Mouse (Mus musculus) gastrocnemius, adult 8-10 months (tissue): ENCODE measurements at regions not wholly inside any gene's neighbourhood (a gene's known extent, or its start where the extent isn't known, plus 50 kb on each side); places are given as distances from the start of the nearest gene placed in this dataset.

Experiments
- DNase-seq, 2 experiments: peaks; one replicate each; pipeline ENCODE4 v3.0.0; 2022; ENCODE audit warnings: low spot score in 2 of 2

- DNase-seq = no peak
Observed at GRCm38 (mm10) chr14:102477162-102477561, 505.3 kb downstream of the Kctd12 start.

GRCm38 (mm10) chr14:102469326-102469725 lies 513.1 kb downstream of the Kctd12 start:
- no peak for DNase-seq

GRCm38 (mm10) chr14:102461001-102461400 lies 521.4 kb downstream of the Kctd12 start:
- DNase-seq = no peak

DNA sequence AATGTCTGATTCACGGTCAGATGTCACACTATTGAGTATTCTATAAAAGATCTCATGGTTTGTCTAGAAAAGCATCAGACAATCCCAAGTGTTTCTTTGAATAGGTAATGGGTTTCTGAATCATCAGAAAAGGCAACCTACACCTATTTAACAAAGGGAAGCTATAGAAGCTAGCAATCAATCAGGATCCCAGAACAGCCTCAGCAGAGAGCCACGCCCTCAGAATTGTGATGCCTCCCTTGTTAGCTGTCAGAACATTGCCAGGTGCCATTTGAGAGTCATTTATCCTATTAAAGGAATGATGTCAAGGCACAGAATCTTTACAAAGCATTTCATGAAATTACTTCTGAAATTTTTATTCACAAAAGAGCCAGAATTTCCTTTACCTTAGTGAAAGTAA lies 542.7 kb downstream of the Kctd12 start:
- DNase-seq = no peak

DNA sequence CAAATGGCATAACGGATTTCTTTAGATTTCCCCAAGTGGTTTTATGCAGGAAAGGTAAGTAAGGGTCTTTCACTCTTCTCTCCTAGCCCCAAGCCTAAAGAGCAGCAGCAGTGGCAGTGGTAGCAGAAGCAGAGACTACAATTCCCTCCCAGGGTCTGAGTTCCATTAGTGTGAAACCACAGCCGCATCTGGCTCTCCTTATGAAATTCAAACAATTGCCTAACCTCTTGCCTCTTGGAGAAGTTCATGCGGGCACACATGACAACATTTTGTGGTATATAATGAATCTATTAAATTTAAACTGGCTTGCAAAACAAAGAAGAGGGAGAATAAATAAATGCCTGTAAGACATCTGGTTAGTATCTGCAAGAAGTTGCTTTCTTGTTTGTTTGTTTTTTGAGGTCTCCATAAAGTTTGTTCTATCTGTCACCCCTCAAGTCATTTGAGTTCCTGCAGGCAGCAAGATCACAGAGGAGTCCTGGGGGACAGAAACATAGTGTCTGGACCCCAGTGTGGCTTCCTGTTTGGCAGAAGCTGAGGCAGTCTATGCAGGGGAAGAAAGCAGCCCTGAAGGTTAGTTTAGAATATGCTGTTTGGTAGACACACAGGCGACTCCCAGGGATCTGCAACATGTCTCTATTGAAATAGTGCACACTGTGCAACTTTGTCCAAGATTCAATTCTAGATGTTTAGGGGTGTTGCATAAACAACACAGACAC lies 578.9 kb downstream of the Kctd12 start:
- DNase-seq = no peak

DNA sequence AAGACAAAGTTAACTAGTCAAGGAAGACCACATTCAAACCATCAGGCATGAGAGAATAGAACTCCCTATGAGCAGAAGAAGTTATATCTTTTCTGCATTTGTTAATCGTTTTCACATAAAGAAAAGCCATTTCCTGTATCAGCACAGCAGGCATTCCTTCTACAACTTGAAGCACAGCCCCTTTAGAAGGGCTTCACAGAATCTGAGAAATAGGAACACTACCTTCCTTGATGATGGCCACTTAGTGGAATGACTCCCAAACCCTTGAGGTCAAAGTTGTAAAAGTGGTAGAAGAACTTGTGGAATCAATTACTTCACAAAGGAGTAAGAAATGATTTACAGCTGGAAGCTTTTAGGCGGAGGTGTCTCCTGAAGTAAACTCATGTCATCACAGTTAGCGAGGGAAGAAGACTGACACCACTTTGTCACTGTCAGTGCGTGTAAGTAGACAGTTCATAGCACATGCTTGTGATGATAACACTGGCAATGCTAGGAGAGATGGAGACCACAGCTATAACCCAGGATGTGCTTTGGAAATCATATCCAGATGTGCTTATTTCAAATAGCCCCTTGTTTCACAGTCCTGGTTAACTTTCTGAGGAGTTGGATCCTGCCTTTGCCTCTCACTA lies 580.3 kb downstream of the Kctd12 start:
- DNase-seq = no peak

DNA sequence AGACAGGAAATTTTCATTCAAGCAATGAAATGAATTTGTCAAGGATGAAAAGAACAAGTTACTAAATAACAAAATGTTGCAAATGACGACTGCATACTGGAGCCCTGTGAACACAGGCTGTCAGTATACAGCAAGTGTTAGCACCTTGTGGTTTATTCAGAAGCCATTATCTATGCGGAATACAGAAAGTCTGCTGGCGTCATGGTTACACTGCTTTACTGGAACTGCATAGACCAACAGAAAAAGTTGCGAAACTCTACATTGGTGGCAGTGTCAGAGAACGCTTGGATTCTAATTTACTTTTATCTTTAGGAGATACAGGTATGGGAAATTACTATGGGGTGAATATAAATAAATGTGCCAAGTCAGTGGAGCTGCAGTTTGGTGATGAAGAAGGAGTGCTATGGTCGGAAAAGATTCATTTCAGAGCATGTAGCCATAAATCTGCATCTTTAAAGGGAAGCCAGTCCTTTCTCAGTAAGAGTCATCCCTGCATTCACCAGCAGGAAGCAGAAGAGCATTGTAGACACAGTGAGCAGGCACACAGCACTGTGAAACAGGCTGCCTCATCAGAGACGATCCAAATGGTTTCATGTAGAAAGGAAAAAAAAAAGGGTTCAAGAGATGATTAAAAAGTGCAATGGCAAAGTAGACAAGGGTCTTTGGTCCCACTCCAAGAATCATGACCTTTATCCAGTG lies 586.3 kb downstream of the Kctd12 start:
- no peak for DNase-seq

DNA sequence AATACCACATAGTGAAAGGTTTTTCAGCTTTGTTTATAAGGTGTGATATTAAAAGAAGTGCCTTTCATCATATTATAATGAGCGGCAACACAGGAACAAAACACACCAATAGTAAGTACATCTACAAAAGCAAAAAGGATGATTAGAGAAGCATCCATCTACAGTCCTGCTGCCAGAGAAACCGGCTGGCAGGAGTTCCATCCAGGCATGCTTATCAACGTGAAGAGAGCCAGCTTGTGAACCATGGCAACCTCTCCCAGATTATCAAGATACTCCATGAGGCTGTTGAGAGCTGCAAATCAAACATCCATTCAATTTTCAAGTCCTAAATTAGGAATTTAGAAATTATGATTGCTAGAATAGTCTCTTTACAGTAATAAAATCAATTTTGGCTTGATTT lies 590.1 kb downstream of the Kctd12 start:
- DNase-seq = no peak

DNA sequence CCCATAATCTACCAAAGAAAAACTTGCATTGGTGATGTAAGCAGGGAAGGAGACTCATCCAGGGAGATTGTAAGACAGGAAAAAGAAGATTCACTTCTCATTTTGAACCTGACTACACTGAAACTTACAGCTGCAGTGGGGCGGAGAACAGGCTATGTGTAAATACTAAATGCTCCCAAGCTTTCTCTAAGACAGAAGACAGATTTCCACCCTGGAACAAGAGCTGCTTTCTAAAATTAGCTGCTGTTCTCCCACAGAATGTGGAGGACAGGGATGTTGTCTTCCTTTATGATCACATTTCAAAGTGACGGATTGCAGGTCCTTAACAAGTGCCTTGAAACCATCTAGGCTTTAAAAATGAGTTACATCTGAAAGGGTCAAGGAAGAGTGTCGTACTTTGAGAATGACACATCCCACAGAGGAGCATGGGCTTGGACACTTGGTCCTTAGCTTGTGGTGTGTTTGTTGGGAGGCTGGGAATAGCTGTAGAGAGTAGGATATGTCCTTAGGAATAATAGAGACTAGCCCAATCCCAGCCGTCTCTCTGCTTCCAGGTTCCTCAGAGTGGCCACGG lies 609.4 kb downstream of the Kctd12 start:
- no peak for DNase-seq

- no peak for DNase-seq
Observed at GRCm38 (mm10) chr14:102361589-102361988, 620.8 kb downstream of the Kctd12 start.

DNA sequence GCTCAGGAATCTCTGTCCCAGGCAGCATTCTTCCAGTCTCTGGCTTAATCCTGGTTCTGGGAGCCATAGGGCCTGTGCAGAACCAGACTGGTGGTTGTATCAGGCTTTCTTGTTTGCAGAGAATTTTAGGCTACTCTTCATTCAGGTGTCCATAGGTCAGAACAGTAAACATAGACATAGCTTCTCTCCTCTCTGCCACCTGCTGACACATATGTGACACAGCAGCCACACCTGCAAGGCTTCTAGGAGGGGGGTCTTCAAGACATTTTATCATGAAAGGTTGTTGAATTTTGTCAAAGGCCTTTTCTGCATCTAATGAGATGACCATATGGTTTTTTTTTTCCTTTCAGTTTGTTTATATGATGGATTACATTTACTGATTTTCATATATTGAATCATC lies 599.7 kb downstream of the Lmo7 start:
- no peak for DNase-seq

- no peak for DNase-seq
Observed at GRCm38 (mm10) chr14:102306332-102306731, 576.6 kb downstream of the Lmo7 start.

DNA sequence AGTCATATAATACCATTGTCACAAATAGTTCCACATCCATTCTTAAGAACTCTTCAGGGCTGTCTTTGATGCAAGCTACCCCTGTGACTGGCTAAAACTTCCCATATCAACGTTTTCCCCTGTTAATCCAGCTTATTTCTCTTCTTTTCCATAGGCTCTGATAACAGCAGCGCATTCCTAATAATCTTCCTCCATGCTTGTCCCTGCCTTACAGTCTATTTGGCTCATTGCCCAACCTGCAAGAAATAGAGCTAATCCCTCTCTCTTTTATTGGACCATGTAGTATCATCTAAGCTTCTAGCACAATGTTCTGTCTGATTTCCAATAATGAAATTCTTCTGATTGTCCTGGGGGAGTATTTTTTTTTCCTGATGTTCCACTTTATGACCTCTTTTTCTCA lies 573.1 kb downstream of the Lmo7 start:
- no peak for DNase-seq

GRCm38 (mm10) chr14:102300251-102300650 lies 570.5 kb downstream of the Lmo7 start:
- no peak for DNase-seq

DNA sequence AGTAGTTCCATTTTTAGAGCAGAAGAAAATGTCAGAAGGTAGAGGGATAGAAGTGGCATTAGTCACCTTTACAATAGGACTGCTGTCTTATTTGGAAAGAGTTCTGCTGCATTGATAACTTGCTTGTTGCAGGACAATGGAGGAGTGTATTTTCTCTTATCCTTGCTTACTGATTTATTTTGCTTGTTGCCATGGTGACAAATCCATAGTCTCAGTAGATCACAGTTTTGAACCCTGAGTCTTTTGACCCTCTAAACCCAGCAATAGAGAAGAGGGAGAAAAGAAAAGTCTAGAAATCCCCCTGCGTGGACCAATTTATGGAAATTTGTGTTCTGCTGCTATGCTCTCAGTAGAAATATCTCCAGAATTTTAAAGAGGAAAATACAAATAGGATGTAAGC lies 561.6 kb downstream of the Lmo7 start:
- DNase-seq = no peak

DNA sequence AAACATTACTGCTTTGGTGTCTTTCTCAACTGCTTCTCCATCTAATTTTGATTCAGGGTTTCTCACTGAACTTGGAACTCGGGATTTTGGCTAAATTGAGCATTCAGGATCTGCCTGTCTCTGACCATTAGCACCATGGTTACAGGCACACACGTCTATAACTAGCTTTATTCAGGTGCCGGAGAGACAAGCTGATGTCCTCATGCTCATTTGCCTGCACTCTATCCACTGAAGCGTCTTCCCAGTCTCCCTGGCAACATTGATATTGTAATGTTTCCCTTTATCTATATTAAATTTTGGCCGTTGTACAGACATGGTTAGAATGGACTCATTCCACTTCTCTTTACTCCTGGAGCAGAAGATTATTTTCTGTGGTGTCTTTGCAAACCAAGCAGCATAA lies 520.3 kb downstream of the Lmo7 start:
- DNase-seq = no peak

- no peak for DNase-seq
Observed at GRCm38 (mm10) chr14:102248581-102248980, 518.8 kb downstream of the Lmo7 start.

DNA sequence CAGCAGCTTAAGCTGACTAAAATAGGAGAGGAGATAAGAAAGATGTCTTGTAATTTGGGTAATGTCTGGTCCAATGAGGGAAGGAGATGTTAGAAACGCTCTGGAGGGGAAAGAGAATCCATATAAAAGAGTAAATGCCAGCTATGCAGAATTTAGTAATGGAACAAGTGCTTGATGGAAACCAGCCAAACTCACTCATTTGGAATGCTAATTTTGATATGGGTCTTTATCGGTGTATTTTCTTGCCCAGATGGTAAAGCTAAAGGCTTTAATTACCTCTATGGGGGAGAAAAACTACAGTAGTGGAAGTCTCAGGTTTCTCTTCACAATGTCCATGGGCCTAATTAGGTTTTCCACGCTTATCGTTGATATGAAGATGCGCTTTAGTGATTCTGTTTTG lies 518.3 kb downstream of the Lmo7 start:
- DNase-seq = no peak

DNA sequence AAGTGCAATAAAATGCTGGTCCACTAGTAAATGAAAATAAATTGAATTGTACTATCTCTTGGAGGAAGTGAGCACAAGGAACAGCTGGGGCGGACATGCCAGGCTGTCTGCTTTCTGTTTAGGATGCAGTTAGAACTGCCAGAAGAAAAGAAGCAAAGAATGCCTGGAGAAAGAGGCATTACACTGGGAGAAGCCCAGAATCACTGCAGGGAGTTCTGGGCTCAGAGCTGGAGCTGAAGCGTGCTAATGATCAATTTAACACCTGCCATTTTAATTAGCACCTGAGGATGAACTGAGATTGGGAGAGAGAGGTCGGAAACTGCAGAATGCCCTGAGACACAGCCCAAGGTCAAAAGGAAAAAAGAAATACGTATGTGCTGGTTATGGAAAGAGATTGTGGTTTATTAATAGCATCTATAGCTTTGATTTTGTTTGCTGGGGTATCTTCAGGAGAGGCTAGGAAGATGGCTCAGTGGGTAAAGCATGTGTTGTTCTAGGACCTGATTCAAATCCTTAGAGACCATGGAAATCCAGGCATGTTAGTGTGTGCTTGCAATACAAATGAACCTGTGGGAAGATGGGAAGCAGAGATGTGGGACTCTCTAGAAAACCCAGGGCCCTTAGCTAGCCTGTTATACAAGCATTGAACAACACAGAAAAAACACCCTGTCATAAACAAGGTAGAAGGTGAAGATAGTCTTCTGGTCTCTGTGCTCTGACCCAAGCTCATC lies 514.2 kb downstream of the Lmo7 start:
- no peak for DNase-seq

DNA sequence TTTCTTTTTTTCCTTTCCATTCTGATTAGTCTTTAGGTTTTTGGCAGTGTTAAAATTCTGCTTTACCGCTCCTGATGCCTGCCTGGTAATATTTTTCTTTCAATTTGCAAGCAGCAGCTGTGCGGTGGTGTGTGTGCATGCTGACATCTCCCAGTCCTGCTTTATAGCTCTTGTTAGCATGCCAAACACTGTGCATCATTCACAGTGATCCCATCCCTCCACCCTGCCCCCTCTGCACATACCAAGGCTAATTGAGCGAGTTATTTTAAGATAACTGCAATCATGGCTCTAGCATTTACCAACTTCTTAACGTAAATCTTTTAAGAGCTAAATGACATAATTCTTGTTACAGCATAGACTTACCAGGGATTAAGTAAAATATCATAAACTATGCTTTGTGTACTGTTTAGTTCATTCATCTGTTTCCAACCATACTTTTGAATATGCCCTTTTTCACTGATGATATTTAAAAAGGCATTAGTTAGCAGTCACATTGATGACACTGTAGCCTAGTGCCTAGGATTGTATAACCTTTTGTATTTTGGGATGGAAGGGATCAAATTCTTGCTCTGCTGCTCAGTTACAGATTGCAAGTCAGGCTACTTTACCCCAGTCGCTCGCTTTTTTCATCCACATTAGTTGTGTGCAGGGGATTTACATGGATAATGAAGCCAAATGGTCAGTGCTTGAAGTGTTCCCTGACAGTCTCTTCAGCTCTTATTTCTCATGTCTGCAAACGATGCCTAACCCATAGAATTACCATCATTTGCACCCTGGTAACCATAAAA lies 487.0 kb downstream of the Lmo7 start:
- no peak for DNase-seq
